Mouse (Mus musculus) forebrain, embryonic 16.5 days (tissue): ENCODE measurements around the gene Gm44502. TPM values are rescaled to one million over a fixed set of nuclear protein-coding genes. Genes with fewer than 3 reads are reported as not detected.
"Not testable (repeated sequence)": the region's sequence is repeated elsewhere in the genome, so short reads cannot be mapped to it uniquely, and the experiment has no call there.

Experiments
- ATAC-seq: fragments of 200-750 bp; cut with Nextera tagmentation; 2 replicates; pipeline ENCODE4 v1.8.0; 2017; ENCODE audit warnings: mild to moderate bottlenecking, moderate library complexity
- H3K27ac ChIP-seq: fragments of 300-500 bp; sonication (generic); 2 replicates; pipeline ENCODE4 v1.5.1; 2014; ENCODE audit warnings: low read length, control low read depth
- H3K27me3 ChIP-seq: fragments of 300-500 bp; sonication (generic); replicated peaks from 2 replicates; pipeline ENCODE4 v1.6.1; 2014; ENCODE audit warnings: low read length; ENCODE audit not compliant: control insufficient read depth, insufficient read depth
- H3K36me3 ChIP-seq: fragments of 300-500 bp; sonication (generic); 2 replicates; pipeline ENCODE4 v1.6.1; 2014; ENCODE audit not compliant: control insufficient read depth, insufficient read depth
- H3K4me1 ChIP-seq: fragments of 300-500 bp; sonication (generic); replicated peaks from 2 replicates; pipeline ENCODE4 v1.6.1; 2014; ENCODE audit warnings: low read length; ENCODE audit not compliant: control insufficient read depth, insufficient read depth
- H3K4me2 ChIP-seq: fragments of 300-500 bp; sonication (generic); 2 replicates; pipeline ENCODE4 v1.6.1; 2014; ENCODE audit warnings: mild to moderate bottlenecking, low read length, control low read depth
- H3K4me3 ChIP-seq: fragments of 300-500 bp; sonication (generic); replicated peaks from 2 replicates; pipeline ENCODE4 v1.5.1; 2014; ENCODE audit warnings: mild to moderate bottlenecking, low read length, control low read depth
- H3K9ac ChIP-seq: fragments of 300-500 bp; sonication (generic); replicated peaks from 2 replicates; pipeline ENCODE4 v1.6.1; 2014; ENCODE audit warnings: low read depth, low read length, control low read depth
- H3K9me3 ChIP-seq: fragments of 300-500 bp; sonication (generic); 2 replicates; pipeline ENCODE4 v1.6.1; 2016; ENCODE audit warnings: low read length; ENCODE audit not compliant: control insufficient read depth
- WGBS: fragments of 180-500 bp; shearing (Covaris S2); extraction: QIAGEN DNeasy Blood & Tissue Kit; methylation state at CpG from one replicate; pipeline ENCODE4 v1.1.7; 2014; 5-methylcytosine and 5-hydroxymethylcytosine counted together
- polyA plus RNA-seq: library from polyadenylated mRNA; unstranded; fragments of >200 nt; fragmentation: Nextera tagmentation; extraction: Ambion mirVana; gene quantifications from 2 replicates; pipeline ENCODE4 v1.2.1, GENCODE M21; 2015

Gm44502 gene
- polyA plus RNA-seq, 1 experiment from 2014 or later: not detected

DNA sequence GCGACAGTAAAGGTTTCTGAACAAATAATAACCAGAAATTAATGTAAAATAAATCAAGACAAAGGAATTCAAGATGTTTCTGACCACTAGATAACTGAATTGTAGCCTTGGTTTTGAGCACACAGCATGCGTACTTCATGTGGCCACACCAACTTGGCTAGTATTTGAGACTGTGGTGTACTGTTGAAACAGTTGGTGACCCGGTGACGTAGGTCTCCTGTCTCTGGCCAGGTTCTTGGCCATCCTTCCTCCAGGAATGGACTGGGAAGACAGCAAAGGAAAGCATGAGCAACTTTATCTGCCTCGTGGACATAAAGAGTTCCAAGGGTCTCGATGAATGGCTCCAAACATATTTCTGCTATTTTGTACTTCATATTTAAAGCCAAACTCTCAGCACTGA is 2.3 kb upstream of the Gm44502 start:
- H3K36me3 ChIP-seq: peaks cover 5% of the 10 kb centered on the region
- WGBS: 92% methylated on average over 6 of the region's 6 CpGs
- H3K9me3 ChIP-seq: no peaks in the 10 kb centered on the region
- no peak overlapping the region for H3K9ac ChIP-seq
- peaks cover 22% of the 10 kb centered on the region for H3K4me1 ChIP-seq
- no peak overlapping the region for H3K4me2 ChIP-seq
- ATAC-seq: no peak
- no peak overlapping the region for H3K4me3 ChIP-seq
- H3K27me3 ChIP-seq: no peaks in the 10 kb centered on the region
- H3K27ac ChIP-seq: no peak overlapping the region

DNA sequence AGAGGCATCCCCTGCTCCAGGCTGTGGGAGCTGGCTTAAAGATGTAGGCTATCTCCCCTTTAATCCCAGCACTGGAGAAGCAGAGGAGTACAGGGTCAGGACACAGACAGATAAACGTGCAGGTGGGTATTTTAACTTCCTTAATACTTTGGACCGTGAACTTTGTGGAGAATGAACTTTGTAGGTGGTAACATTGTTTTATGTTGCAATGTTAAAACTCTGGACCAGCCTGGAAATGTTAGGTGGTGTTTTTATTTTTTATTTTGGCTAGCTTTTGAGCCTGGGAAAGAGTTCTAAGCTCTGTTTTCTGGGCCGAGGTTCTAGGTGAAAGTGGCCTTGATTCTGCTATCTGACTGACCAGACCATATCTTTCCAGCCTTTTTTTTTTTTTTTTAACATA is 1.8 kb upstream of the Gm44502 start:
- Histone ChIP-seq H3K9me3 (no peaks in the 10 kb centered on the region), H3K36me3 (peaks cover 6% of the 10 kb centered on the region), H3K4me1 (peaks cover 22% of the 10 kb centered on the region), H3K9ac (no peak overlapping the region), H3K4me3 (no peak overlapping the region), H3K27ac (no peak overlapping the region), H3K27me3 (no peaks in the 10 kb centered on the region), H3K4me2 (no peak overlapping the region)
- ATAC-seq: no peak
- WGBS: 90% methylated on average over 3 of the region's 3 CpGs

DNA sequence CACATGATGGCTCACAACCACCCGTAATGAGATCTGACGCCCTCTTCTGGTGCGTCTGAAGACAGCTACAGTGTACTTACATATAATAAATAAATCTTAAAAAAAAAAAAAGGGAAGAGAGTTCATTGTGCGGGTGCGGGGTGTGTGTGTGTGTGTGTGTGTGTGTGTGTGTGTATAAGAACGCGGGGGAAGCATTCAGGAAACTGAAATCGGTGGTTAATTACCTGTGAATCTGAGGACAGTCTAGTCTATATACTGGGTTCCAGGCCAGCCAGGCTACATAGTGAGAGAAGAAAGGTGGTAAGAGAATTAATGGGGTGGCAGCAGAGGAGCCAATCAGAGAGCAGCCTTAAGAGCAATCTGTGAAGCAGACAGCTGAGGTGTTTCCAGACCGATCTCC is 1.3 kb upstream of the Gm44502 start:
- H3K9ac ChIP-seq, H3K4me3 ChIP-seq, H3K9me3 ChIP-seq, H3K27me3 ChIP-seq, H3K27ac ChIP-seq, ATAC-seq, H3K4me2 ChIP-seq: not testable (repeated sequence)
- WGBS: 93% methylated on average over 6 of the region's 9 CpGs
- Histone ChIP-seq H3K4me1 (peaks cover 22% of the 10 kb centered on the region), H3K36me3 (peaks cover 11% of the 10 kb centered on the region)

- no peaks in the 10 kb centered on the region for H3K9me3 ChIP-seq
- peak overlapping the region; percentile 80 for H3K4me2 ChIP-seq
- WGBS: 44% methylated on average over 6 of the region's 6 CpGs
- H3K9ac ChIP-seq: peak overlapping the region; percentile 81
- peaks cover 11% of the 10 kb centered on the region for H3K36me3 ChIP-seq
- no peaks in the 10 kb centered on the region for H3K27me3 ChIP-seq
- H3K4me3 ChIP-seq: peak overlapping the region; percentile 92
- peaks cover 22% of the 10 kb centered on the region for H3K4me1 ChIP-seq
- ATAC-seq: no peak
- H3K27ac ChIP-seq: peak overlapping the region; percentile 97
These were observed 845 bp upstream of the Gm44502 start for GRCm38 (mm10) chr15:89430341-89430740.

DNA sequence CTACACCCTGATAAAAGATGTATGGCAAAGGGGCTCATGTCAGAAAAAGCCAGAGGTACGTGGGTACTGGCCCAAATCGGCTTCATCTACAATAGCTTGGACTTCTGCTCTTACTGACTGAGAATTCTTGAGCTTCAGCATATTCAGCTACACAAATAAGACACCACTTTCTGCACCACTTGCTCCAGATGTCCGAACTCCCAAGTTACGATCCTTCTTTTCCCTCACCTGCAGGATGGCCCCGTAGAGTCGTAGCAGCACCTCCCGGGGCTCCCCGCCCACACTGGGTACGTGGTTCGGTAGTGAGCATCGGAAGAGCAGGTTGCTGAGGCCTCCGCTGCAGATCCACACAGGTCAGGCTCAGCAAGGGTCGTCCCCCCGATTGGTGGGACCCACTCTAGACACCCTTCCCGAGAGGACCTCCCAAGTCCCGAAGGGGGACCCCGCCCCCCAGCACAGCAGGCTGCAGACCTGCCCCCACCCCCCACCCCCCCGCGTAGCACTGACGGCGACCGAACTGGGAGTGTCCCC is 610 bp downstream of the Gm44502 start:
- WGBS: 5% methylated on average over 22 of the region's 22 CpGs

DNA sequence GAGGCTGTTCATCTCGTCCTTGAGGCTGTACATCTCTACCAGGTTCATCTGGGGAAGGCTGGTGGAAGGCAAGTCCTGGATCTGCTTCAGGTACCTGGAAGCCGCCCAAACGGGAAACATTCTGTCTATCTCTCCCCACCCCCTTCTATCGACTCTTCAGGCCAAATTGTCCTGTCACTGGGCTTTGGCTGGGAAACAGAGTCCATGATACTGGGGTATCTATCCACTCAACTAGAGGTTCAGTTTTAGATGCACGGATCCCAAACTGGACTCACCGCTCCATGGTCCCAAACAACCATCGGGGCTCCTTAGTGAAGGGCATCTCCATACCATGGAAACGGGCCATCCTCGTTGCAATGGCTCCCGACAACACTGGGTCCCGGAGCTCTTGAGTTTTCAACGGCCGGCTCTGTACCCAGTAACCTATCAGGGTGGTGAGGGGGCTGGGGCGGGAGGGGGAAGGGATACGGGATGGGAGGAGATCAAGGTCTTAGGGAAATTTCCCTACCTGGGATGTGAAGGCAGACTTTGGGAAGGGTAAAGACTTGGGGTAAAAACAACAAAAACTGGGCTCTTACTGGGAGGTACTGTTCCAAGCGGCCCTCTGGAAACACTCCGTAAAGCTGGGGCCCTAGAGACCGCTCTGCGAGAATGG is 1.2 kb downstream of the Gm44502 start:
- Histone ChIP-seq H3K27me3 (no peaks in the 10 kb centered on the region), H3K9ac (peak overlapping the region; percentile 81; the same call in 1 of the 2 replicates), H3K36me3 (peaks cover 11% of the 10 kb centered on the region), H3K4me2 (peak overlapping the region; percentile 80), H3K4me3 (peak overlapping the region; percentile 92), H3K4me1 (peaks cover 22% of the 10 kb centered on the region), H3K9me3 (no peaks in the 10 kb centered on the region), H3K27ac (no peak overlapping the region)
- ATAC-seq: no peak
- 79% methylated on average over 19 of the region's 19 CpGs for WGBS

More for the DNA sequence above, 610 bp downstream of the Gm44502 start:
- Histone ChIP-seq H3K27me3 (no peaks in the 10 kb centered on the region), H3K4me2 (peak overlapping the region; percentile 80), H3K4me1 (peaks cover 22% of the 10 kb centered on the region), H3K9ac (peak overlapping the region; percentile 81), H3K27ac (peak overlapping the region; percentile 97), H3K4me3 (peak overlapping the region; percentile 92), H3K36me3 (peaks cover 11% of the 10 kb centered on the region), H3K9me3 (no peaks in the 10 kb centered on the region)
- peak; percentile 49 for ATAC-seq

DNA sequence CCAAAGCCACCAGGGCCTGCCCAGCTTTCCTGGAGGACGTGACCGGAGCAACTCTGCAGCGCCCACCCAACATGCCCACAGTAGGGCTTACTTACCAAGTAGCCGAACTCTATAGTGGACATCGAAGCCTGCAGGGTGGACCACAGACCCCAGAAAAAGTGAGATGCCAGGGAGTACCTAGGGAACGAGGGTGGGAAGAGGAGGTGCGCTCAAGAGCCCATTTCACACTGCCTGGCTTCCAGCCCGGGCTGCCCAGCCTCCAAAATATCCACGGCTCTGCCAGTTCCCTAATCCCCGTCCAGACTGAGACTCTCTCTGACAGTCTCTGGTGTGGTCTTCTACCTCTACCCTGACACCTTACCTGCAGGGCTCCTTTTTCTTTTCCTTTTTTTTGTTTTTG is 2.8 kb downstream of the Gm44502 start:
- H3K36me3 ChIP-seq: peaks cover 11% of the 10 kb centered on the region
- H3K27me3 ChIP-seq: no peaks in the 10 kb centered on the region
- peaks cover 22% of the 10 kb centered on the region for H3K4me1 ChIP-seq
- H3K4me2 ChIP-seq: no peak overlapping the region
- no peaks in the 10 kb centered on the region for H3K9me3 ChIP-seq
- H3K4me3 ChIP-seq: no peak overlapping the region
- no peak overlapping the region for H3K27ac ChIP-seq
- ATAC-seq: no peak
- WGBS: 83% methylated on average over 10 of the region's 10 CpGs
- no peak overlapping the region for H3K9ac ChIP-seq

GRCm38 (mm10) chr15:89425711-89426121 is 3.8 kb downstream of the Gm44502 start, which contains the start of gene Cpt1b:
Gene Cpt1b, minus strand, starts transcription at chr15:89425863.
- H3K4me2 ChIP-seq: no peak within 1 kb of the TSS
- H3K36me3 ChIP-seq: peaks cover 11% of the 10 kb centered on the region
- ATAC-seq: no peak
- H3K4me3 ChIP-seq: no peak within 1 kb of the TSS
- no peak within 1 kb of the TSS for H3K9ac ChIP-seq
- H3K9me3 ChIP-seq: no peaks in the 10 kb centered on the region
- 35% methylated on average over 6 of the region's 6 CpGs for WGBS
- H3K27me3 ChIP-seq: no peaks in the 10 kb centered on the region
- peaks cover 14% of the 10 kb centered on the region for H3K4me1 ChIP-seq
- no peak within 1 kb of the TSS for H3K27ac ChIP-seq

GRCm38 (mm10) chr15:89424621-89425020 is 4.9 kb downstream of the Gm44502 start:
- no peaks in the 10 kb centered on the region for H3K9me3 ChIP-seq
- no peak overlapping the region for H3K27ac ChIP-seq
- peaks cover 10% of the 10 kb centered on the region for H3K4me1 ChIP-seq
- H3K4me3 ChIP-seq: no peak overlapping the region
- no peaks in the 10 kb centered on the region for H3K27me3 ChIP-seq
- H3K4me2 ChIP-seq: no peak overlapping the region
- no peak for ATAC-seq
- no peak overlapping the region for H3K9ac ChIP-seq
- 86% methylated on average over 8 of the region's 8 CpGs for WGBS
- H3K36me3 ChIP-seq: peaks cover 13% of the 10 kb centered on the region
